Mouse (Mus musculus) layer of hippocampus, adult 9-10 months (tissue): ENCODE measurements around the gene Gm21962.

Experiments used
- DNase-seq: peaks from one replicate; pipeline ENCODE4 v3.0.0; 2022; ENCODE audit warnings: low spot score

The Gm21962 gene

GRCm38 (mm10) chr3:137716573-137717157, 45.3 kb downstream of the Gm21962 start:
- DNase-seq = no peak
